22 mouse cellular contexts compared by ENCODE assay signal in the genomic region with DNA sequence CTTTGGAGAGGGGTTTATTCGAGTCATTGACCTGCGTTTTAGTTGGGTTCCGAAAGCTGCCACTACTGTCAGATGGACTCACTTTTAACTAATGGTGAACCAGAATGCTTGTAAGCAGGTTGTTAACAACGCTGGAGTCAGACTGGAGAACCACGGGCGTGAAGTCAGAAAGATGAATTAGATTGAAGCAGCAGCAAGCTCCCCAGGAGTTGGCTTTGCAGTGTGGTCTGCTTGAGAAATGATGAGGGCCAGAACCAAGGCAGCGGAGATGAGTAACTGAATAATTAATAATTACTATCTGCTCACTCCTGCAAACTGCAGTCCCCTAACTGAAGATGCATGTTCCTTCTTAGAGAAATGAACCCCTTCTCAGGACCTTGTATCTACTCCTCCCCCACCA.
DNase-seq lines count a peak whose midpoint lies in the region; ATAC-seq and TF ChIP-seq lines count a peak whose summit lies in the region.
"Had no signal": no experiment of that assay in that cellular context is flagged by ENCODE, and none has a peak within 500 bp of the region (broad histone marks: within the 10 kb centered on the region; RNA-seq: fewer than 3 reads in every experiment).

No protein-coding gene starts in this region.

- H3K27me3 ChIP-seq in hindbrain, embryonic 10.5 days (ENCODE audit: insufficient read depth, poor library complexity, severe bottlenecking) = peaks cover 20% of the 10 kb centered on the region; the same call in 1 of the 2 replicates
- H3K27me3 ChIP-seq in hindbrain, embryonic 12.5 days = no peaks in the 10 kb centered on the region
- peaks cover 6% of the 10 kb centered on the region; the same call in 1 of the 2 replicates for H3K27me3 ChIP-seq in midbrain, postnatal 0 days (ENCODE audit: insufficient read depth, low read length)
- peaks cover 74% of the 10 kb centered on the region for H3K27me3 ChIP-seq in midbrain, embryonic 13.5 days
- peaks cover 21% of the 10 kb centered on the region; the same call in 1 of the 2 replicates for H3K27me3 ChIP-seq in limb, embryonic 10.5 days (ENCODE audit: low read depth, poor library complexity, severe bottlenecking)
- H3K27me3 ChIP-seq: heart, embryonic 13.5 days had no signal

- no peak overlapping the region for H3K4me2 ChIP-seq in hindbrain, embryonic 12.5 days (replicated peaks)
- H3K4me2 ChIP-seq in midbrain, postnatal 0 days (ENCODE audit: low read depth, low read length, poor library complexity, severe bottlenecking) = no peak overlapping the region
- H3K4me2 ChIP-seq in midbrain, embryonic 13.5 days (replicated peaks) = no peak overlapping the region
- H3K4me2 ChIP-seq: forebrain, embryonic 13.5 days; heart, embryonic 13.5 days had no signal

- DNase-seq in cerebellum, postnatal 10 days = peak; percentile 67 to 73
- no peak for DNase-seq in cerebellum, adult 11 months
- DNase-seq in hindbrain, embryonic 10.5 days (ENCODE audit: low spot score) = no peak
- peak; percentile 53 for DNase-seq in midbrain, postnatal 0 days (ENCODE audit: low spot score)
- DNase-seq in limb, embryonic 10.5 days (ENCODE audit: low spot score) = no peak
- DNase-seq in layer of hippocampus, postnatal 25 days (ENCODE audit: extremely low spot score in 1 of 2, low spot score in 1 of 2) = no peak
- DNase-seq: adrenal gland, adult 8-10 months; adrenal gland, postnatal 25 days; gastrocnemius, postnatal 10 days; gastrocnemius, postnatal 36 days; heart, adult 2 months; heart, postnatal 14 days; heart, postnatal 4 days had no signal

- WGBS in hindbrain, embryonic 10.5 days = 85% methylated on average over 7 of the region's 7 CpGs
- 66% methylated on average over 7 of the region's 7 CpGs for WGBS in hindbrain, embryonic 12.5 days
- WGBS in midbrain, postnatal 0 days = 75% methylated on average over 7 of the region's 7 CpGs
- WGBS in midbrain, embryonic 13.5 days = 76% methylated on average over 7 of the region's 7 CpGs
- 87% methylated on average over 7 of the region's 7 CpGs for WGBS in limb, embryonic 10.5 days

- H3K9ac ChIP-seq in hindbrain, embryonic 12.5 days = no peak overlapping the region
- no peak overlapping the region for H3K9ac ChIP-seq in midbrain, postnatal 0 days (replicated peaks; ENCODE audit: low read length, poor library complexity, severe bottlenecking)
- H3K9ac ChIP-seq in midbrain, embryonic 13.5 days (replicated peaks) = no peak overlapping the region
- H3K9ac ChIP-seq: forebrain, embryonic 13.5 days; heart, embryonic 13.5 days had no signal

- no peaks in the 10 kb centered on the region for H3K9me3 ChIP-seq in hindbrain, embryonic 10.5 days
- no peaks in the 10 kb centered on the region for H3K9me3 ChIP-seq in hindbrain, embryonic 12.5 days (replicated peaks)
- H3K9me3 ChIP-seq in midbrain, postnatal 0 days (ENCODE audit: low read length) = no peaks in the 10 kb centered on the region
- H3K9me3 ChIP-seq in midbrain, embryonic 13.5 days = no peaks in the 10 kb centered on the region
- no peaks in the 10 kb centered on the region for H3K9me3 ChIP-seq in limb, embryonic 10.5 days (replicated peaks)
- H3K9me3 ChIP-seq: forebrain, embryonic 10.5 days; forebrain, embryonic 13.5 days; heart, embryonic 10.5 days; heart, embryonic 13.5 days had no signal

- H3K4me1 ChIP-seq in hindbrain, embryonic 10.5 days (replicated peaks) = peaks cover 40% of the 10 kb centered on the region
- peaks cover 30% of the 10 kb centered on the region for H3K4me1 ChIP-seq in hindbrain, embryonic 12.5 days
- H3K4me1 ChIP-seq in midbrain, postnatal 0 days (ENCODE audit: insufficient read depth, low read length) = no peaks in the 10 kb centered on the region
- H3K4me1 ChIP-seq in midbrain, embryonic 13.5 days (replicated peaks) = 0 out of 2 replicates have a peak, but pooled peaks cover 5% of the 10 kb centered on the region
- peaks cover 53% of the 10 kb centered on the region for H3K4me1 ChIP-seq in limb, embryonic 10.5 days
- H3K4me1 ChIP-seq: forebrain, embryonic 13.5 days had no signal

- no peak for ATAC-seq in hindbrain, embryonic 12.5 days (ENCODE audit: low FRiP score)
- ATAC-seq in midbrain, postnatal 0 days (ENCODE audit: low FRiP score) = no peak
- ATAC-seq in midbrain, embryonic 13.5 days = no peak
- ATAC-seq: activated CD4-positive, CD25-positive, alpha-beta regulatory T cell, adult 4 months; forebrain, embryonic 13.5 days; forebrain, embryonic 16.5 days; intestine, postnatal 0 days had no signal

- no peak for TF ChIP-seq CTCF in midbrain, postnatal 0 days (IDR thresholded peaks at IDR 0.05)

- no peak overlapping the region for H3K4me3 ChIP-seq in hindbrain, embryonic 10.5 days
- H3K4me3 ChIP-seq in hindbrain, embryonic 12.5 days = no peak overlapping the region
- no peak overlapping the region for H3K4me3 ChIP-seq in midbrain, postnatal 0 days (ENCODE audit: low read depth, low read length)
- no peak overlapping the region for H3K4me3 ChIP-seq in midbrain, embryonic 13.5 days (replicated peaks)
- H3K4me3 ChIP-seq in limb, embryonic 10.5 days = no peak overlapping the region
- H3K4me3 ChIP-seq: forebrain, embryonic 10.5 days; forebrain, embryonic 13.5 days; heart, adult 2 months; heart, embryonic 10.5 days; heart, embryonic 13.5 days had no signal

- 0 out of 2 replicates have a peak overlapping the region, but pooled peaks have one; percentile 36 for H3K27ac ChIP-seq in hindbrain, embryonic 10.5 days
- H3K27ac ChIP-seq in hindbrain, embryonic 12.5 days = no peak overlapping the region
- no peak overlapping the region for H3K27ac ChIP-seq in midbrain, postnatal 0 days (ENCODE audit: low read depth, low read length)
- no peak overlapping the region for H3K27ac ChIP-seq in midbrain, embryonic 13.5 days
- peak overlapping the region; percentile 68; the same call in 1 of the 2 replicates for H3K27ac ChIP-seq in limb, embryonic 10.5 days
- H3K27ac ChIP-seq: forebrain, embryonic 10.5 days; forebrain, embryonic 13.5 days; heart, adult 2 months; heart, embryonic 10.5 days; heart, embryonic 13.5 days had no signal

- H3K36me3 ChIP-seq in hindbrain, embryonic 10.5 days = no peaks in the 10 kb centered on the region
- H3K36me3 ChIP-seq in hindbrain, embryonic 12.5 days = no peaks in the 10 kb centered on the region
- no peaks in the 10 kb centered on the region for H3K36me3 ChIP-seq in midbrain, postnatal 0 days (ENCODE audit: insufficient read depth, low read length)
- no peaks in the 10 kb centered on the region for H3K36me3 ChIP-seq in midbrain, embryonic 13.5 days
- no peaks in the 10 kb centered on the region for H3K36me3 ChIP-seq in limb, embryonic 10.5 days
- H3K36me3 ChIP-seq: forebrain, embryonic 10.5 days; heart, embryonic 10.5 days; heart, embryonic 13.5 days had no signal

Comparison
In these comparisons a context has a peak if more than half of its experiments do, and no peak if none do; other contexts are left out.
1. DNase-seq: peak in cerebellum, postnatal 10 days (2 of 2) and midbrain, postnatal 0 days (single experiment); none in cerebellum, adult 11 months (single experiment), hindbrain, embryonic 10.5 days (single experiment), limb, embryonic 10.5 days (single experiment) and layer of hippocampus, postnatal 25 days (0 of 2).
2. H3K27ac ChIP-seq: peak in hindbrain, embryonic 10.5 days (single experiment) and limb, embryonic 10.5 days (single experiment); none in hindbrain, embryonic 12.5 days (single experiment), midbrain, postnatal 0 days (single experiment) and midbrain, embryonic 13.5 days (single experiment).